Mouse (Mus musculus) liver, adult 2 months (tissue): ENCODE measurements at regions not wholly inside any gene's neighbourhood (a gene's known extent, or its start where the extent isn't known, plus 50 kb on each side); places are given as distances from the start of the nearest gene placed in this dataset.
A peak's percentile ranks its signal among the peaks of the same experiment; 100 is the strongest.

Experiments used
- DNase-seq: peaks from one replicate; pipeline ENCODE4 v3.0.0-alpha.2; 2011; ENCODE audit warnings: low read depth, low spot score; ENCODE audit errors: extremely low read depth
- H3K27ac ChIP-seq: fragments of 200-500 bp; replicated peaks from 2 replicates; pipeline ENCODE4 v1.5.1; 2012; ENCODE audit warnings: low read depth, mild to moderate bottlenecking, control low read depth, inconsistent platforms, low read length; ENCODE audit not compliant: insufficient read depth
- H3K27me3 ChIP-seq: fragments of 200-500 bp; 2 replicates; pipeline ENCODE4 v1.6.1; 2012; ENCODE audit warnings: mild to moderate bottlenecking, moderate library complexity, low read length, inconsistent platforms; ENCODE audit not compliant: control insufficient read depth, insufficient read depth
- H3K36me3 ChIP-seq: fragments of 200-500 bp; 2 replicates; pipeline ENCODE4 v1.6.1; 2012; ENCODE audit warnings: low read length, inconsistent platforms; ENCODE audit not compliant: control insufficient read depth, insufficient read depth
- H3K4me1 ChIP-seq: fragments of 200-500 bp; 2 replicates; pipeline ENCODE4 v1.6.1; 2011; ENCODE audit warnings: low read length; ENCODE audit not compliant: control insufficient read depth, insufficient read depth
- H3K4me3 ChIP-seq: fragments of 200-500 bp; 2 replicates; pipeline ENCODE4 v1.5.1; 2011; ENCODE audit warnings: low read depth, mild to moderate bottlenecking, control low read depth, low read length, moderate library complexity; ENCODE audit not compliant: insufficient read depth
- H3K79me2 ChIP-seq: fragments of 200-500 bp; 2 replicates; pipeline ENCODE4 v1.6.1; 2012; ENCODE audit warnings: inconsistent platforms, mild to moderate bottlenecking, low read length, moderate library complexity; ENCODE audit not compliant: control insufficient read depth, insufficient read depth
- H3K9ac ChIP-seq: fragments of 200-500 bp; 2 replicates; pipeline ENCODE4 v1.6.1; 2012; ENCODE audit warnings: low read depth, mild to moderate bottlenecking, control low read depth, inconsistent platforms, low read length
- CTCF ChIP-seq: fragments of 200-500 bp; IDR thresholded peaks from 2 replicates; pipeline ENCODE4 v1.5.1; 2011; ENCODE audit warnings: low read depth, low read length, control low read depth
- POLR2A ChIP-seq: fragments of 200-500 bp; IDR thresholded peaks from 2 replicates; pipeline ENCODE4 v1.6.1; 2011; ENCODE audit warnings: low read length, control low read depth; ENCODE audit not compliant: insufficient read depth; ENCODE audit errors: extremely low read depth
- WGBS: fragments of 180-500 bp; shearing (Covaris S2); methylation state at CpG from one replicate; pipeline ENCODE4 v1.1.7; 2018; 5-methylcytosine and 5-hydroxymethylcytosine counted together

DNA sequence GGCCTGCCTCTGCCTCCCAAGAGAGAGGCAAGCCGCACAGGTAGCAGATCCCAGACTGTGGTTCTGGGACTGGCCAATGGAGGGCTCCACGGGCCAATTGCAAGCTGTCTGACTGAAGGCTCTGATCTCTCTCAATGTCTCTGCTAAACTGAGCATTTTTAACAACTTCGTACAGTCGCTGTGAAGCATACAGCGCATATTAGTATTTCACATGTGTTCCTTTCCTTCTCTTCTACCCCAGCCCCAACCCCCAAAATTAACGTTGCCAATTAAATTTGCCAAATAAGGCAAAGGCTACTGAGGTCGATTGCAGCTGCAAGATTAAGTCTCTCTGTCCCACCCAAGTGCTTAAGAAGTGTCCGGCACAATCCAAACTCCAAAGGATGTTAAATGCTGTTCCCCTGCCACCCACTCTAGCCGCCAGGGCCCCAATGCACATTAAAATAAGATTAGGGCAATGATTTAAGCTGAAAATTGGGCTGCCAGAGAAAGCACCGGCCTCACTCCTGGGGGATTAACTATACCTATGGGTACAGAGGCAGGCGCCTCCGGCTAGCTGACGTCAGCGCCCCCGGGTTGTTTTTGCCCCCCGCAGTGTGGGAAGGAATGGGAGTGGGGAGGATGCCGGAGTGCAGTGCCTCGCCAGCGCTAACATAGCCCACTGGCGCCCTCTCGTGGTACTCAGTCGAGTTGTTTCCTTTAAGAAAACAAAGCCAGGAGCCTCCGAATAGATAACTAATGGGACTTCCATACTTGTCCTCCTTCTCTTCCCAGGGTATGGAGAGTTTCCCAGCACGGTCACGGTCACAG is 81.3 kb downstream of the Gm21962 start:
- Histone ChIP-seq H3K36me3 (no peaks in the 10 kb centered on the region), H3K9ac (no peak overlapping the region), H3K27me3 (no peaks in the 10 kb centered on the region), H3K4me1 (no peaks in the 10 kb centered on the region), H3K27ac (no peak overlapping the region), H3K79me2 (no peaks in the 10 kb centered on the region), H3K4me3 (no peak overlapping the region)
- TF ChIP-seq CTCF: peak; percentile 85
- TF ChIP-seq POLR2A: no peak
- peak; percentile 37 for DNase-seq
- 18% methylated on average over 25 of the region's 25 CpGs for WGBS

DNA sequence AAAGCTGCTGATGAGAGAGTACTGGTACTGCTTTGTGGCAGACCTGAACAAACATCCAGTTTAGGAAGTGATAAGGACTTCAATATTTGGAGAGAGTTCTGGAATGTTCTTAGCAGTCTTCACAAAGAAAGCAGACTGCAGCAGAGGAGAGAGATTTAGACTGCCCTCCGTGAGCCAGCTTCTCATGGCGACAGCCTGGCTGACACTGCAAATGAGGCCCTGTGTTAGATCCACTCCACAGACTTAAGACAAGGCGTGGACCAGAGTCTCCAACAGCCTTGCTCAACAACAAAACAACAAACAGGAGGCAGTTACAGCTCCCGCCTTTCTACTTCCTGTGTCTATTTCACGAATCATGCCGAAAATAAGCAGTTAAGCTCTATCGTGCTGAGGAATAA is 81.9 kb downstream of the Gm21962 start:
- Histone ChIP-seq H3K36me3 (no peaks in the 10 kb centered on the region), H3K4me1 (no peaks in the 10 kb centered on the region), H3K79me2 (no peaks in the 10 kb centered on the region), H3K27me3 (no peaks in the 10 kb centered on the region), H3K4me3 (no peak overlapping the region), H3K27ac (no peak overlapping the region), H3K9ac (no peak overlapping the region)
- TF ChIP-seq POLR2A (no peak), CTCF (no peak)
- 52% methylated on average over 7 of the region's 7 CpGs for WGBS
- DNase-seq: no peak

DNA sequence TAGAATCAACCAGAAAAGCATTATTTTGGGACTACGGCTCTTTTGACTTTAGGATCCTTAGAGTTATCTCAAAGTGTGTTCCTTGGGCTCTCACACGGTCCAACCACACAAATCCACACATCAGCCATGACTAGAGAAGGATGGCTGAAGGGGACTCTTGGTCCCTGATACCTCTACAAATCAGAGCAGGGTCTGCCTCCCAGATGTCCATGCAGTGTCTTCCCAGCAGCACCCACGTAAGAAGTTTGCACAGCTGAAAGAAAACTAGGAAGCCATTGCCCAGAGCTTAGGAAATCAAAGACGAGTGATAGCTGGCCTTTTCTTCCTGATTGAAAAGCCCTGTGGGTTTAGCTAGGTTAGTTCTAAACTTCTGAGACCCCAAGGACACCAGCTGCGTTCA is 84.1 kb downstream of the Gm21962 start:
- WGBS: 72% methylated on average over 5 of the region's 5 CpGs
- Histone ChIP-seq H3K4me1 (no peaks in the 10 kb centered on the region), H3K4me3 (no peak overlapping the region), H3K27me3 (peaks cover 3% of the 10 kb centered on the region; the same call in 1 of the 2 replicates), H3K9ac (no peak overlapping the region), H3K36me3 (no peaks in the 10 kb centered on the region), H3K27ac (no peak overlapping the region), H3K79me2 (no peaks in the 10 kb centered on the region)
- no peak for DNase-seq
- TF ChIP-seq CTCF (no peak), POLR2A (no peak)

DNA sequence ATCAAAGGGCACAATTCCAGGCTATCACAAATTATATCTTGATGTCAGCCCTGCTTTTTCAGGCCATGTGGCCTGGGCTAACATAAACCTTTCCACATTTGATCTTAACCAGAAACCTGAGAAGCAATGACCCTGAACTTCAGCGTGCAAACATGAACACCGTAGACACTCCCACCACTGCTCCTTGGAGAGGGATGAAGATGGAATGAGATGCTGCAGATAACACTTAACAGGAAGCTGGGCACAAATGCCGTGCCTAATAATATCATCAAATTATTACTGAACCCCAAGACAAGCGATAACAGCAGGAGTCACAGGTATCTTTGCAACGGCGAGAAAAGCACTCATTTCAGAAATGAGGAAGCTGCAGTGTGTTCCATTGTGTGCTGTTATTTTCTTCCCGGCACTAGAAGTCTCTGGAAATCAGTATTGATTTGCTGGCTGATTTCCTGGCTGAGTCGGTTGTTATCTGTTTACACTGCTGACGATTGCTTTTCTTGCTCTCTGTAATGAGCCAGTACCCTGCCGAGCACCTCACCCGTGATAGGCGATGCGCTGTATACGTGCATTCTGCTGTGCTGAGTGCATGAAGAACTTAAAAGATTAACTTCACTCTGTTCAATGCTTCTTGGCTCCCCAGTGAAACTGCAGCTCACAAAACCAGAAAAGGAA is 91.0 kb downstream of the Gm21962 start:
- peaks cover 3% of the 10 kb centered on the region; the same call in 1 of the 2 replicates for H3K27me3 ChIP-seq
- DNase-seq: peak; percentile 75
- H3K79me2 ChIP-seq: no peaks in the 10 kb centered on the region
- H3K4me1 ChIP-seq: no peaks in the 10 kb centered on the region
- no peaks in the 10 kb centered on the region for H3K36me3 ChIP-seq
- TF ChIP-seq CTCF (no peak), POLR2A (no peak)
- H3K9ac ChIP-seq: no peak overlapping the region
- WGBS: 17% methylated on average over 14 of the region's 14 CpGs
- H3K4me3 ChIP-seq: no peak overlapping the region
- H3K27ac ChIP-seq: no peak overlapping the region

DNA sequence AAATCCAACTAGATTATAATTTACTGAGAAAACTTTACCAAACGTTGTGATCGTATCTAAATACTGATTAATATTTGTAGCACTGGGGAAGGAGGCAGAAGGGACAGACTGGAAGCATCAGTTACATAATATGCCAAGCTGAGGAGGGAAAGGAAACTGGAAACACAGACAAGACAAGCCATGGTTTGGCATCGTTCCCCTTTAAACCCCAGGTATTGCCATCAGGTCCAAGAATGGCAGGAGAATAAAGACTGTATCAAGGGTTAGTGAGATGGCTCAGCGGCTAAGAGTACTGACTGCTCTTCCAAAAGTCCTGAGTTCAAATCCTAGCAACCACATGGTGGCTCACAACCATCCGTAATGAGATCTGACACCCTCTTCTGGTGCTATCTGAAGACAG is 92.1 kb downstream of the Gm21962 start:
- WGBS: 93% methylated on average over 5 of the region's 5 CpGs
- H3K4me1 ChIP-seq: no peaks in the 10 kb centered on the region
- H3K36me3 ChIP-seq: no peaks in the 10 kb centered on the region
- H3K79me2 ChIP-seq: no peaks in the 10 kb centered on the region
- H3K9ac ChIP-seq: no peak overlapping the region
- no peak overlapping the region for H3K4me3 ChIP-seq
- peaks cover 3% of the 10 kb centered on the region; the same call in 1 of the 2 replicates for H3K27me3 ChIP-seq
- TF ChIP-seq CTCF (no peak), POLR2A (no peak)
- DNase-seq: no peak
- no peak overlapping the region for H3K27ac ChIP-seq

DNA sequence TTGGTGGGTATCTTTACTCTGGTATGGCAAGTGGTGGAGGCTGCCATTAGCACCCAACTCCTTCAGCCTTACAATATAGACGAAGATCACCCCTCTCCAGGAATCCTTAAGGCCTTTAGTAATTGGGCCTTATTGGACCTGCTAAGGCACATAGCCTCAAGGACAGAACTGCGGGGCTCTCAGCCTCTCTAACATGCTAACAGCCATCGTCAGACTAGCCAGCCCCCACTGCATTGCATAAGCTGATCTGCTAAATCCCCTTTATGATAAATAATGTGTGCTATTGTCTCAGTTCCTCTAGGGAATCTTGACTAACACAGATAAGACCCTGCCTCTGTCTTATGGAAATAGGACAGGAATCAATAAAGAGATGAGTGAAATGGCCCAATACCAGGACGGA is 95.7 kb upstream of the H2afz start:
- WGBS: 87% methylated on average over 4 of the region's 4 CpGs
- H3K9ac ChIP-seq: no peak overlapping the region
- H3K79me2 ChIP-seq: no peaks in the 10 kb centered on the region
- TF ChIP-seq CTCF (no peak), POLR2A (no peak)
- H3K27me3 ChIP-seq: no peaks in the 10 kb centered on the region
- no peaks in the 10 kb centered on the region for H3K4me1 ChIP-seq
- no peak overlapping the region for H3K27ac ChIP-seq
- H3K36me3 ChIP-seq: no peaks in the 10 kb centered on the region
- no peak overlapping the region for H3K4me3 ChIP-seq
- no peak for DNase-seq
